Mouse (Mus musculus): Measurements from ENCODE around the gene Olfr385.
"Not testable (repeated sequence)": the region's sequence is repeated elsewhere in the genome, so short reads cannot be mapped to it uniquely, and the experiment has no call there.

Gene Olfr385

GRCm38 (mm10) chr11:73592908-73593307, at the start of gene Olfr385:
Gene Olfr385 (minus strand): TSS chr11:73593008.
- DNase-seq, result no peak

GRCm38 (mm10) chr11:73598294-73598693, 5.5 kb upstream of the Olfr385 start, which contains the start of gene Olfr384:
Gene Olfr384 (plus strand): TSS chr11:73598594.
- DNase-seq, result no peak

- DNase-seq, result not testable (repeated sequence)
Observed at GRCm38 (mm10) chr11:73583188-73583587, 9.6 kb downstream of the Olfr385 start.

GRCm38 (mm10) chr11:73579871-73580270, 12.9 kb downstream of the Olfr385 start:
- DNase-seq, result no peak

Measured in cerebellum, adult 9-11 months (tissue).